Mouse (Mus musculus) c-Kit-negative CD71-positive TER-119-positive erythroid progenitor cells, embryonic 14.5 days (primary cell): ENCODE measurements around the gene Tmem259.

Experiments used
- DNase-seq: peaks from one replicate; pipeline ENCODE4 v3.0.0-alpha.2; 2013; ENCODE audit warnings: low read depth, low spot score

Tmem259 gene

GRCm38 (mm10) chr10:80016511-80016910, 32.4 kb upstream of the Tmem259 start, which contains the start of gene Arhgap45:
Arhgap45 (plus strand) TSS chr10:80016653.
- no peak for DNase-seq

- no peak for DNase-seq
Measured at GRCm38 (mm10) chr10:80015583-80015982, 31.5 kb upstream of the Tmem259 start.

GRCm38 (mm10) chr10:80014484-80015290, 30.6 kb upstream of the Tmem259 start:
- no peak for DNase-seq

GRCm38 (mm10) chr10:80013609-80014008, 29.5 kb upstream of the Tmem259 start:
- DNase-seq: no peak

DNA sequence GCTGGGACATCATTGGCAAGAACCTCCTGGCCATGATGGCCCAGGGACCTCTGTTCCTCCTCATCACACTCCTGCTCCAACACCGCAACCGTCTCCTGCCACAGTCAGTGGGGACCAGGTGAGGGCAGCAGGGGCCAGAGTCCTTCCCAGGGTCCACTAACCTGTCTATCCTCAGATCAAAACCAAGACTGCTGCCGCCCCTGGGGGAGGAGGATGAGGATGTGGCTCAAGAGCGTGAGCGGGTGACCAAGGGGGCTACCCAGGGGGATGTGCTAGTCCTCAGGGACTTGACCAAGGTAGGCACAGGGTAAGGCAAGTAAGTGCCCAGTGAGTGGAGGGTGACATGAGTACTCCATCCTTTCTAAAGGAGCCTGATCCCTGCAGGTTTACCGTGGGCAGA, 27.6 kb upstream of the Tmem259 start:
- no peak for DNase-seq

GRCm38 (mm10) chr10:80004233-80004705, 20.1 kb upstream of the Tmem259 start:
- DNase-seq: no peak

- no peak for DNase-seq
Measured at GRCm38 (mm10) chr10:80003374-80004232, 19.5 kb upstream of the Tmem259 start.

DNA sequence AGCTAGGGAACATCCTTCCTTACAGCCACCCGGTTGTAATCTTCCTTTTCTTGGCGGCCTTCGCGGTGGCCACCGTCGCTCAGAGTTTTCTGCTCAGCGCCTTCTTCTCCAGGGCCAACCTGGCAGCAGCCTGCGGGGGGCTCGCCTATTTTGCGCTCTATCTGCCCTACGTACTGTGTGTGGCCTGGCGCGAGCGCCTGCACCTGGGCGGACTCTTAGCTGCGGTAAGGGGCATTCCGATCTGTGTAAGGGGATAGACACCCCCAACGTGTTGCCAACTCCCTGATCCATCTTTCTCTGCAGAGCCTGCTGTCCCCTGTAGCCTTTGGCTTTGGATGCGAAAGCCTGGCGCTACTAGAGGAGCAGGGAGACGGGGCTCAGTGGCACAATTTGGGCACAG, 18.7 kb upstream of the Tmem259 start:
- DNase-seq: no peak

DNA sequence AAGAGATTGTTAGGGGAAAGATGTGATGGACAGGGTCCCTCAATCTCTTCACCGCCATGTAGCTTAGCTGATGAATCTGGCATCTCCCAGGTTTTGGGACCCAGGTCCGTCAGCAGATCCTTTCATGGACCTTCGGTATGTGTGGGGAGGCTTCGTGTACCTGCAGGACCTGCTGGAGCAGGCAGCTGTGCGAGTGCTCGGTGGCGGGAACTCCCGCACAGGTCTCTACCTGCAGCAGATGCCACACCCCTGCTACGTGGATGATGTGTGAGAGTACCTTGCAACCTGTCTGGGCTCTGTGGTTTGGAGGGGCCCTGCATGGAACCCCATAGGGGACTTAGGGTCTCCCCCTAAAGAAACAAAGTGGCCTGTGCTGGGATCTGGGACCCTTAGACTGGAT, 17.8 kb upstream of the Tmem259 start:
- DNase-seq: no peak

DNA sequence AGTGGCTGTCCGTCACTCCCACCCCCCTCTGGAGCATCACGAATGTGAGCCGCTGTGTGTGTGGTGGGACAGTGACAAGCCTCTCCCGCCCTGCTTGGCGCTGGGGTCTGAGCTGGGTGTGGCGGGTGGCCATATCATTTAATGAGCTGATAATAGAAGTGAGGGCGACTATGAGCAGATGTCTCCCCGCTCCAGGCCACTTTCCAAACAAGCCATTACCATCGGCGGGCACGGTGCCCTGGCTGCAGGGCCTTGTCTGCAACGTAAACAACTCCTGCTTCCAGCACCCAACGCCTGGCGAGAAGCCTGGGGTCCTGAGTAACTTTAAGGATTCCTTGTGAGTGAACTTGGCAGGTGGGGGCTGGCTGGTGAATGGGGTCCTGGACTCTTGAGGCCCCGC, 13.7 kb upstream of the Tmem259 start:
- no peak for DNase-seq

DNA sequence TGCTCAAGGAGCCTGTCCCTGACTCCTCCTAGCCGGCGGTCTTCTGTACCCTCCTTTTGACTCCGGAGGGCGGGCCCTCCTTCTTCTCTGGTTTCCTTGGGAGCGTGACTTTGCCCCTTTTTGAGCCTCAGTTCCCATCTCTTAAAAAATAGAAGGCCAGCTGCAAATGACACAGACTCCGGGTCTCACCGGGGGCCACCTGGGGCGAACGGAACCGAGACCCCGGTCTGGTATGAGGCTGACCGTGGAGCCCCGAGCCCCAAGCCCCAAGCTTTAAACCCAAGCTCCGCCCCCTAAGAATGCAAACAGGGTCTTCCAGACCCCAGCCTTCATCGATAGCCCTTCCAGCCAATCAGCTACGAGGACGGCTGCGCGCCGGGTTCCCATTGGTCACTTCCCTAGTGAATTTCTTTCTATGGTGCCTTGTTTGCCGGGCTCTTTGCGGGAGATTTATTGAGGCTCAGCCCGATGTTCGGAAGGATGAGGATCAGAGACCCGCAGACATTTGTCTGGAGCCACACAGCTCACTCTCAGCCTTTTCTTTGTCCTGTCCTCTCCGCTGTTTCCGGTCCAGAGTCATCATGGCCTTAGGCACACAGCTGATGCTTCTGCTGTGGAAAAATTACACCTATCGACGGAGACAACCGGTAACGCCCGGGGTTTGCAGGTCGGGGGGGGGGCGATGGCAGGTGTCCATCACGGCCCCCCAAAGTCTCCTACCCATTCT, 13.1 kb upstream of the Tmem259 start:
- peak; percentile 80 for DNase-seq

DNA sequence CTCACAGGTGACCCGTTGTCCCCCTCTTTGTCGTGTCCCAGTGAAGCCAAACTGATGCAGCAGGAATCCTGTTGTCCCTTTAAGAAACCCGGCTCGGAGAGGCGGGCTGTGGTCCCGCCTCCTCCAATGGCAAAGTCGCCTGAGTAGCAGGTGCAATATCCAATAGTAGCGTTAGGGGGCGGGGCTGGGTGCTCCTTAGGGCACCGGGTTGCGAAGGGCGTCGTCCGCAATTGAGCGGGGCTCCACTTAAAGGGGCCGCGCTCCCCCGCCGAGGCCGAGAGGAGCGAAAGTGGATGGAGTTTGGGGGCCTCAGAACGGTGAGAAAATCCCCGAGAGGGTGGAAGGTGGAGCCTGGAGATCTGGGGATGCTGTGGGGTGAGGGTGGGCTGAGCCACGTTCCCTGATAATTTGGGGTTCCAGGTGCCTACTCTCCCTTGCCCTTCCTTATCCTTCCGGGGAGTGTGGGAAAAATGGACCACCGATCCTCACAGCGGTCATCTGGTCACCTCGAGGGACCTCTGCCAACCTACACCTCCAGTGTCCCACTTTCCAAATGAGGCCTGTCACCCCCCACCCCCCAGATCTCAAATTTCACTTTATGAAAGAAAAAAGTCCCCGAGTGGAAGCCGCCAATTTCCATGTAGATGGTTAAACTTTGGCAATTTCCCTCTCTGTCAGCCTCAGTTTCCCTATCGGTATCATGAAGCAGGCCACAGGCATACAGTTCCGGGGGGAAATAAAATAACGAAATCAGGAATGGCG, 12.3 kb upstream of the Tmem259 start, which contains the start of gene Abca7:
Gene Abca7 (plus strand): TSS at position 223 of the 762 bp plus-strand sequence.
- DNase-seq: peak; percentile 95

GRCm38 (mm10) chr10:79995636-79996035, 11.5 kb upstream of the Tmem259 start:
- DNase-seq: no peak

DNA sequence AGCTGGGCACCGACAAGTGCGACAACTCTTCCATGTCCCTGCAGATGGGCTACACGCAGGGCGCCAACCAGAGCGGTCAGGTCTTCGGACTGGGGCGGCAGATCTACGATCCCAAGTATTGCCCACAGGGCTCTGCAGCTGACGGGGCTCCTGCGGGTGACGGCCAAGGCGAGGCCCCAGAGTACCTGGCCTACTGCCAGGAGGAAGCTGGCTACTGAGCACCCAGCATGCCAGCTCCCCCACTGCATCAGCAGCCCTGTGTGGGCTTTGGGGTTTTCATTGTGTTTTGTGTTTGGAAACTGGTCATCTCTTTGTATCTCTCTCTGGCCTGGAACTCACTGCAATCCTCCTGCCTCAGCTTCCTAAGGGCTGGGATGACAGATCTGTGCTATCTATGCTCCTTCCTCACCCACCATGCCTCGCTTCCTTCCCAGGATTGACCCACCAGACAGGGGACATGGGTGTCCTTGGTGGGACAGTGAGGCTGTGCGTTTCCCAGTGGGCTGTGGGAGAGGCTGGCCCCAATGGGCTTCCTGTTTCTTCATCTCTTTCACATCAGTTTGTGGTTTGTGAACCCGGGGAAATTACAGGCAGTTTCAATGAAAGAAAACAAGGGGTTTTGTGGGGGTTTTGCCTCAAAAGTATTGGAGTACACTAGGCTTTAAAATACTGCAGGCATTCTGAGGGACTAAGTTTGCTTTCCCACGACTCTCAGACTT, 10.4 kb upstream of the Tmem259 start:
- DNase-seq: no peak

GRCm38 (mm10) chr10:79991548-79991947, 7.4 kb upstream of the Tmem259 start:
- DNase-seq: no peak

GRCm38 (mm10) chr10:79991099-79991498, 7.0 kb upstream of the Tmem259 start:
- DNase-seq: no peak

GRCm38 (mm10) chr10:79989870-79990269, 5.7 kb upstream of the Tmem259 start:
- DNase-seq: no peak

DNA sequence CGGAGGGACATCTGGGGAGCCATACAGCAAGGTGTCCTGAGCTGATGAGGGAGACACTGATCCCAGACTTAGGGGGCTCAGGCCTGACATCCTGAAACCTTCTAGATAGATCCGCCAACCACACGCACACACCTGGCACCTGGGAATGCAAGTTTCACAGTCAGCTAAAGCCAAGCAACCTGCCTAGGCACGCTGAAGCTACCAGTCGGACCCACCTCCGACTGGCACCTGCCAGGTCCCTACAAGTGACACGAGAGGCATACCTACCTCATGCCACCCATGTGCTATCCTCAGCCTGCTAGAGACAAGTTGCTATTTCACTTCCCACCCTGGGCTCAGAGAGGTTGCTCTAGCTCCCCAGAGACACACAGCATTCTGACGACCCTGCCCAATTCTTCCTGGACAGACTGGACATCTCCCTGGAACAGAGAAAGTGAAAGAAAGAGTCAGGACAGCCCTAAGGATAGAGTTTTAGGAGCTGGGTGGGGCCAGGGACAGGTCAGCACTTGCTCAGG, 5.2 kb upstream of the Tmem259 start:
- DNase-seq: no peak

DNA sequence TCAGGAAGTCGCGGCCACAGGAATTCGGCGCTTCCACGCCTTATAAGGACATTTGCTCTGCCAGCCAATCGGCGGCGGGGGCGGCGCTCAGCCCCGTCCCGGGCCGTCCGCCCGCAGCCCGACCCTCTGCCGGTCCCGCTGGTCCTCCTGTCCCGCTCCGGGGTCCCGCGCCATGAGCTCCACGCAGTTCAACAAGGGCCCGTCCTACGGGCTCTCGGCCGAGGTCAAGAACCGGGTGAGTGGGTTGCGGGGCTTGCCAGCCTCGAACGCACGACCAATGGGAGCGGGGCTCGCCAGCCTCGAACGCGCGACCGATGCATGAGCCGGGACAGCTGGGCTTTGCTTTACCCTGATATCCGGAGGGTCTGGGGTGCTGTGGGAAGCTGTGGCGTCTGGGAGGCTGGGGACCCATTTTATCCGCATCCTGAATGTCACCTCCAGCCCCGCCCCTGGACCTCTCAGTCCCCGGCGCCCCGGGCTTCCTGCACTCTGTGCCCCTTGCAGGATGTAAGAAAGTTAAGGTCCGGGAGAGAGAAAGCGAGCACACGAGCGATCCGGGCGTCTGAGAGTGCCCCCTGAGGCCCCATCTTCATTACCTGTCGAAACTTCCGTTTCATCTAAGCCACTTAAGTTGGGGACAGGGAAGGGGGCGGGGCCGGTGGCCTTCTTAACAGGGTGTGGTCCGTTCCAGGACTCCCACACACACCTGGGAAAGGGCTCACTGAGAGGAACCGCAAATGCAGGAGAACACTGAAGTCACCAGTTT, 4.6 kb upstream of the Tmem259 start, which contains the start of gene Cnn2:
Gene Cnn2 (plus strand): TSS at position 79 of the 766 bp plus-strand sequence.
- DNase-seq: no peak
